Mouse (Mus musculus): ENCODE measurements at regions not wholly inside any gene's neighbourhood (a gene's known extent, or its start where the extent isn't known, plus 50 kb on each side); places are given as distances from the start of the nearest gene placed in this dataset.

DNA sequence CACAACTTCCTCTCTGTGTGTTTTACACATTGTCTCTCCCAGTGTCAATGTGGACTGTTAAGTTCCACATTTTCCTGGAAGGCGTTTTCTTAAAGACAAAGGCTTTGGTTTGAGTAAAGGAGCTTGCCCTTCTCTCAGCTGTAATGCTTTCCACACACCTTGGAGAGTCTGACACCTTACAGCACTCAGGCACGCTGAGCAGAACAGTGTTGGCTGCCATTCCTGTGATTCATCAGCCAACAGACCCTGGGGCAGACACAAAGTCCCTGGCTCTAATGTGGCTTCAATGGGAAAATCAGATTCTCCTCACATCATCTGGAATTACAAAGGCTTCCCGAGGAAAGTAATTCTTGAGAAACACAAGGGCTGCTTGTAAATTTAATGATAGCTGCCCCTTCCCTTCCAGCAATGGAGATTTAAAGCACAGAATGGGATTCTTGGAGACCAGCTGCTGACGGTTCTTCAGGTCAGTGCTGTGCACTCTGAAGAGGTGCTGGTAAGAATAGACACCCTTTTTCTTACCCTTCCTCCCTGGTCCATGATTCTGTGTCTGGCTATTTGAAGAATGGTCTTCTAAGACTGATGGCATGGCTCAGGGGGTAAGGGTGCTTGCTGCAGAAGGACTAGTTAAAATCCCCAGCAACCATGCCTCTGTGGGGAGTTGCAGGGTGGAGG is 468.4 kb upstream of the Nr2f2 start:
- no peak for DNase-seq (ENCODE audit: low spot score)

DNA sequence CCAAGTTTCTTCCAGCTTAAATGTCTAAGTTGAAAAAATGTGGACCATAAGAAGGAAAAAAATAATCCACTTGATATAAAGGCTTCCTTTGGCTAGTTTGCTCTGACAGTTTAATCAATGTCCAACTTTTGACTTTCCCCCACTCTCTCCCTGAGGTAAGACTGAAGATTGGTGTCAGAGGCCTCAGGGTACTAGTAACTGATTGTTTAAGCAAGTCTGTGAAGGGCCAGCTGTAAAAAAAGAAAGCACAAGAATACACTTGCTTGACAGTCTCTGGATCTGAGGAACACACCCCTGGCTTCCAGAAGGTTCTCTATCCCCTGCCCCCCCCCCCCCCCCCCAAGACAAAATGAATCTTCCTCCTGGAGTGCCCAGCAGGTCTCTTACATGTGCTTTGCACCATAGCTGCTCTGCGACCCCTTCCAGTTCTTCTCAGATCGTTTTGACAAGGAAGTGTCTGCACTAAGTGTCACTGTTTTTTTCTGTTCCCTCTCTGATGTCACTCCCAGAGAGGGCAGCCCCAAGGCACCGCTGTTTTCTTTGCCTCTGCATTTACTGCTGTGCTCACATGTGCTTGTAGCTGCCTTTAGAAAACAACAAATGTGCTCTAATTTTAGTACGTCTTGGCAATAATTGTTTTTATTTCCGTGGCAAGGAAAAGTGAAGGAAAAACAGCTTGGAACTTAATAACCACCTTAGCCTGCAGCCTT is 462.1 kb upstream of the Nr2f2 start:
- no peak for DNase-seq (ENCODE audit: low spot score)

DNA sequence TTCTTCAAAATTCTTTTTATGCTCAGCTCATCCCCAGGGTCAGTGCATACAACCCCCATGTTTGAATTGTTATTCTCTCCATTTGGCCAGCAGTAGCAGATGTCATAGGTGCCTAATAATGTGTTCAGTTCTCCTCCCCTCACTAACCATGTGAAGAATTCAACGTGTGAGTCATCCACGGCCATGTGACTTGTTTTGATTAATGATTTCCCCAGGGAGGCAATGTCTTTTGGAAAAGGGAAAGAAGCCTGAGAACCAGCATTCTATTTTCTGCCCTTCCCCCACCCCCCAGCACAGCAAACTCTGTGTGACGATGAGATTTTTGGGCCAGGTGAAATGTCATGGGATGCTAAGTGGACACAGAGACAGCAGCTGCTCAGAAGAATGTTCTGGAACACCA is 459.5 kb upstream of the Nr2f2 start:
- no peak for DNase-seq (ENCODE audit: low spot score)

DNA sequence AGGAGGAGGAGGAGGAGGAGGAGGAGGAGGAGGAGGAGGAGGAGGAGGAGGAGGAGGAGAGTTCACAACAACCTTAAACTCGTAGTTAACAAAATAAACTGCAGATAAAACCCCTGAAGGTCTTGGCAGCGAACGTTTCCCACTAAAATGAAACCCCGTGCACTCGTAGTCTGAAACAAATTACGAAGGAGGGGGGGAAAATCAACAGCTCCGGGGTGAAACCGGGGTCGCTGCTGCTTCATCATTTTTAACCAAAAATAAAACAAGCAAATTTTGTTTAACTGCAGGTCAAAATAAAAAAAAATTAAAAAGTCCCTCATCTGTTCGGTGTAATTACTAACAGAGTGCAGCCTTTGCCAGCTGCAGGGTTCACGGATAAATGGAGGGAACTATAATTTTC is 456.5 kb upstream of the Nr2f2 start:
- no peak for DNase-seq (ENCODE audit: low spot score)

DNA sequence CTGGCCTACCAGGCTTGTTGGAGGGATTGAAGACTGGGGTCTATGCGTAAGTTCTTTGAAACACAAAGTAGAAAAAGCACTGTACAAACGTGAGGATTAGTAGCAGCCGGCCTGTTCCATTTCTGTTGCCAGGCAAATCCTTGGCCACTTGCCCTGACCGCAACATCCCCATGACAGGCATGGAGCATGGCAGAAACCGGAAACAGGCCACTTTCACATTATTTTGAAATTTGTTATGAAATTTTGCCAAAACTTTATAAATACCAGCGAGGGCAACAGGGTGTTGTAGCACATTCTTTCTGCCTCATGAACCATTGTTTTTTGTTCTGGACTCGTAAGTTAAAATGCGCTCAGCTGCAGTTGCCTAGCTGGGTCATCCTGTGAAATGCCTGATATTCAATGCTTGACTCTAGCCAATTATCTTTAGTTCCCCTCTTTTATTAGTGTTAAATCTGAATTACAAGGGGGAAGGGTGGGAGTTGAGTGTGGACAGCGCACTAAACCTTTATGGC is 455.8 kb upstream of the Nr2f2 start:
- no peak for DNase-seq (ENCODE audit: low spot score)

DNA sequence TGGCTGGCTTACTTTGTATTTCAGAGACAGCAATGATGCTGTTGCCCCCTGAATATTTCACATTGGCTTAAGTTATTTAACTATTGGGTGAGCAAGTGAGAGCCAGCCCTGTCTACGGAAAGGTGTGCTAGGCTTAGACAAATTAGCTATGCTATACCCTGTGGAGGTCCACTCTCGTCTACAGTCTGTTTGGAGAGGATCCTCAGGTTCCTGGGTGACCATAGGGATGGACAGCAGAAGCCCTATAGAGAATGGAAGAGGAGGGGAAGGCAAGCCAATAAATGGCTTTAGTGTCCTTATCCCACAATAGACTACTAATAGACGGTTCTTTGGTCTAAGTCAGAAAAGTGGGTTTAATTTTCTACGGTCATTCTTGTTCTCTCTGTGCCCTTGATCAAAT is 455.3 kb upstream of the Nr2f2 start:
- DNase-seq (ENCODE audit: low spot score): no peak

DNA sequence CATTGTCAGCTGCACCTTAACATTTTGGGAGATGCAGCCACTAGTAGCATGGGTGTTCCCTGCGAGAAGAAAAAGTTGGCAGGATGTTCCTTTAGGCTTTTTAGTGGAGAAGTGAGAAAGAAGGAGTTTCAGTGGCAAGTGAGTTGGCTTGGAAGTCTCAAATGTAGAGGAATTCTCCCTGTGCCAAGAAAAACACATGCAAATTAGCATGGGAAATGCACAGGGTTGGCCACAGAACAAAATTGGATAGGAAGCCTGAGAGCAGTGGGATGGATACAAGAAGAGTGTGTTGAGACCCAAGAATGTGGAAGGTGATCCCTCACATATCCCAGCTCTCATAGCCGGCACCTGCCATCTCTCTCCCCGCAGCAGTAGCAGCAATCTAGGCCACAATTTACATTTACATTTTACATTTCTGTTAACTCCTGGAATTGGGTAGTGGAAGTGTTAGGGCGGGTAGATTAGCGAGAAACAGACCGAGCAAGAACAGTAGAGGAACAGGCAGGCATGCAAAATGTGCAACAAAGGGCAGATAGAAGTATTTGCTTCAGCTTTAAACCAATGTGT is 450.9 kb upstream of the Nr2f2 start:
- no peak for DNase-seq (ENCODE audit: low spot score)

DNA sequence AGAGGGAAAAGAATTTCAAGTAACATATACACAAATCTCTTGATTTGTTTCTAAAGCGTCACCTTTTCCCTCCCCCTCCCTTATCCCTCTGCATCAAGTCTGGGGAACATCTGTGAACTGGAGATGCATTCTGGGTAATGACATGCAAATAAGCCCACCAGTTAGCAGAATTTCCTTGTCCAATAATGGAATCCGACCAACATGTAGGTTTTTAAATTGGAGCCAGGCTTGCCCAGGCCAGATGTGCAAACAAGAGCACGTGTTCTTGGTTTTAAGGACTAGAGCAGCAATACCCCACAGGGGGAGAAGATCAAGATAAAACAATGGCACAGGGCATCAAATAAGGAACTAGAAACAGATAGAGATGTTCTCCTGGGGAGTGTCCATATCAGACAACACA is 447.9 kb upstream of the Nr2f2 start:
- no peak for DNase-seq (ENCODE audit: low spot score)

DNA sequence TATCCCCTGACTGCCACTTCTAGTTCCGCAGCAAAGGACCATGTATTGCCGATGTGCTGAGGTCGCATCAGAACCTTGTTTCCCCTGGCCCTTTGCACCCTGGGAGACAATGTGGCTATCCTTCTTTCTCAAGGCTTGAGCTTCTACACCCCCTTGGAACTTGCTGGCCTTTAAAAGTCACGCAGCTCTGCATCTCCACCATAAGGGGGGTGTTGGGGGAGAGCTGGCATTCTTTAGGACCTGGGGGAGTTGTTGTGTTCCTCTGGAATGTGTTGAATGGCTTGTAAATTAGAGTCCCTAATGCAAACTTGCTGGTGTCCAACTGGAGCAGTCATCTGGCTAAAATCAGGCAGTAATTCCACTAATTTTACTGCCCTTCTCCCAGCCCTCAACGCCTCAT is 446.6 kb upstream of the Nr2f2 start:
- DNase-seq (ENCODE audit: low spot score): no peak

DNA sequence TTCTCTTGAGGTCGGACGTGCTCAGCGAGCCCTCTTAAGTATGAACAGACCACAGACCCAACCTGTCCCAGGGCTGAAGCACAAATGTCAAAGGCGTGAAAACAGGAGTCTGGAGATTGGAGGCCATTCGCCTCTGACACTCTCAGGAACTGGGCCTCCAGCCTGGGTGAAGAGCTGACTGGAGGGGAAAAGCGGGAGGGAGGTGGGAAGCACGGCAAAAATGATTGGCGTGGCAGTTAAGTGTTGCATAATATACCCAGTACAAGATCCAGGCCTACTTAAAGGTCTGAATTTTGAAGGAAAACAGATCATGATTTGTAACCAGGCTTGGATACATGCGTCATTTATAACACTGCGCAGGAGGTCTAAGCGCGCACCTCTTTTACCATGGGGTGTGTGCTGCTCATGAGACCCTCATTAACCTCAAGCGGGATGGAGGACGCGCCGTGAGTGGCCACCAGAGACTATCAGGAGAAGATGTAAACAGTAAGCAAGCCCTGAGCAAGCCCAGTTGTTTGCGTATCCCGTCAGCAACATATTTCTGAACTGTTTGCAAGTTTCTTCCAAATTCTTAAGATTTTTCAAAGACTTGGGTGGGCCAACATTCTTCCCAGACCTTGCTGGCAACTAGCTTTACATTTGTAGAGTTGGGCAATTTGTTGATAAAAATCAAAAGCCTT is 444.0 kb upstream of the Nr2f2 start:
- DNase-seq (ENCODE audit: low spot score): no peak

DNA sequence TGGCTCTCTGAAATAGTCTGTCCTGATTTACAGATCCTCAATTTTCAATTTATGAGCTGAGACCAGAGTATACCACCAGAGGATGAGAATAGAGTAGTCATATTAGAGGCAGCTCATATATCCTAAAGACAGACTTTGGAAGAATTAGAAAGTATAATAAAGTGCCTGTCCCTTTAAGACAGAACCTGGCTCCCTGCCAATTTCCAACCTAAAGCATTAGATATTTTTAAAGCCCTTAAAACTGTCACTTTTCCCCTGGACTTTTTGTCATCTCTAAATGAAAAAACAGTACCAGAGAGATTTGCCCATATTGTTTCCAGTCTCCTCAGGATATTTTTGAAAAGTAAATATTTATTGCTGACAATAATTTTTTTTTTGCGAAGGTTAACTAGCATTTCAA is 437.7 kb upstream of the Nr2f2 start:
- no peak for DNase-seq (ENCODE audit: low spot score)

DNA sequence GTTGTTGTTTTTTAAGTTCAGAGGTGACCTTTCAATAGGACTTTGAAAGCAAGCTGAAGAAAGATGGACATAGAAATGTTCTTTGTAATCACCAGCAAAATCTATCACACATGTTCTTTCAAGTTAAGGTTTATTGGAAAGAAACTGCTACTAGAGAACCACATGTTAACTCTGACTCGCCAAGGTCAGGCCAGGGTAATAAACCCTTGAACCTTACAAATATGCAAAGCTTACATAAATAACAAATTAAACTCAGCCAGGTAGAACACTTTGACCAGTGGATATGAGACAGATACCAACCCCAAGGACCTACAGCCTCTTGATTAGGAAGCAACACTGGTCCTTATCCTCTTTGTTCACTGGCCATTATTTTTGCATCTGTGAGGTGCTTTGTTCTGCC is 433.4 kb upstream of the Nr2f2 start:
- no peak for DNase-seq (ENCODE audit: low spot score)

DNA sequence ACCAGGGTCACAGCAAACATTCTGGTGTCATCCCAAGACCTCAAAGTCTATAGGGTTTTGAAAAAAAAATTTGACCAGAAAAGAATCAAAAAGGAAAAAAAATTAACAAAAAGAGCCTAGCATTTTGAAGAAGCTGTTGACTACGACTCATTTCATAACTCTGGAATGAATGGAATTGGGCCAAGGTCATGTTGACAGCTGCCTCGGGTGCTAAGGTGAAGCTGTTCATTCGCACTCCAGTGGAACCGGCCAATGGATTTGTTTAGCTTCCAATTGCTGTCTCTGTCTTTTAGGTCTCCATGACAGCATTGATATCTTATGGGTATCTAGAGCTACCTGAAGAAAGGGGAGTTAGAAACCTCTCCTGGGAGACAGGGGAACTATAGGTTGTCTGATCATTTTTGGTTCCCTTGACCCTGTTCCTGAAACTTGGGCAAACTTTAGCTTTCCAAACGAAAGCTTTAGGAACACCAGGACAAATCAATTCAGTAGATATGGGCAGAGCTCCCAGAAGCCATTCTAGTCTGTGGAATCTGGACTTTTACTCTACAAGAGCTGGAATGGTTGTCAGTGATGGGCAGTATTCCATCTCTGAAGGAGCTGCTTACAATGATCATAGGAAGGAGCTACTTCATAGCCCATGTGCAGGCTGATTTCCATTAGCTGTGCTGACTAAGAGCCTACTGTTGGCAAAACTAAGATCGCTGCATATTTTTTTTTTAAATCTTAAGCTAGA is 432.7 kb upstream of the Nr2f2 start:
- no peak for DNase-seq (ENCODE audit: low spot score)

DNA sequence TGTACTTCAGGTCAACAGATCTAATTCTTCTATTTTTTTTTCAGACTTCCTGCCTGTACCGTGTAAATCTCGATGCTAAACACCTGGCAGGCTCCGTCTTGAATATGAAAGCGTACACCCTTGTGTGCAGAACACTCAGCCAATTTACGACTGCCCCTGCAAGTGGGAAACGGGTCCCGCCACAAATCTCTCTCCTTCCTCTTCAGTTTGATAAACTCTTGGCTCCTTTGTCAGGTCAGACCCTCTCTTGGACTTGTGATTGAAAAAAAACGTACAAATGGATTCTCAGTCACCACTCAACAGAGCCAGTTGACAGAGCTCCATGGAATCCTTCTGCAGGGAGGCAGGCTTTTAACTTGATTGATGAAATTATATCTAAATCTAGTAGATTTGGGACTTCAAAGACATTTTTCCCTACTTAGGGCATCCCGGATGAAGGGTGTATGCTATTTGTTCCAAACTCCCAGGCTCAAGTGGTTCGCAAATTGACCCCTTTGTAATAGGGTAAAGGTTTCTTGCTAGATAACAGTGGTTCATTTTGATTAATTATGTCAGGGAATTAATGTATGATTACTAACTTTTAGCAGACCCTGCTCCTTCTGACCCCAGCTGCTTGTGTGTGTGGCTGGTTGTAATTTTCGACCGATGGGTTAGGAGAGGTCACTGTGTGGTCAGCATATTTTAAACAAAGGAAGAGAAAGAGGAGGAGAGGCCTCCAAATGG is 429.7 kb upstream of the Nr2f2 start:
- DNase-seq (ENCODE audit: low spot score): no peak

DNA sequence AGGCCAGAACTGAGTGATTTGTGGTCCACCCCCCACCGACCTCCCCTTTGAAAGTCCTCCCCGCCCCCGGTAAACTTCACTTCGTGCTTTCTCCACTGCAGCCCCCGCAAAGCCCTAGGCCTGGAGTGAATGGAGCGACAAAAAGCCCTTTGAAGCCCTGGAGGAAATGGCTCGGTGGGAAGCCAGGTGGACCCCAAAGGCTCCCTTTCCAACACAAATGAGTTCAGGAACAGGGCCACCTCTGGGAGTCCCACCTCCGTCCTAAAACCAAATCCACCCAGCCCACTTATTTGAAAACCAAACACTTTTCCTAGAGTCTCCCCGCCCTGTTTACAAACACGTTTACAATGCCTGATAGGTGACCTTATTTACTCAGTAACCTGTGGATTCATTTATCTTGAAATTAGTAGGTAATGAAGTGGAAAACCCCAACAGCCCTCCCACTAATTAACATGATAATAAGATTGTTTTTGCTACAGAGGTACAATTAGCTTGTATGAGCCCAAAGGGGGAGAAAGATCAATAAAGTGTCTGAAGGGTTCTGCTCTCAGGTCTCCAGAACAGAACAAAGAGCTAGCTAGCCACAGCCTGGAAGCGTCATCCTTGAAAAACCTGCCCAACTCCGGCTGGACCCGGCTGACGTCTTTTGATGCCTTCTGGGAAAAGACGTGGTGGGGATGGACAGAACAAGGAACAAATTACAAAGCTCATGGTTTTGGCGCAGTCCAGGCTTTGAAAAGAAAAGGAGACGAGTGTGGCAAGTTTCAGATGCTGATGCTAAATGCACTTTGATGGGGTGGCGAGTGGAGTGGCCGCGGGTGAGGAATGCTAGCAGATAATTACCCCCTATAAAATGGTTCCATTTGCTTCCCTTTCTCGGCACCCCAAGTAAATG is 422.6 kb upstream of the Nr2f2 start:
- DNase-seq (ENCODE audit: low spot score): no peak

DNA sequence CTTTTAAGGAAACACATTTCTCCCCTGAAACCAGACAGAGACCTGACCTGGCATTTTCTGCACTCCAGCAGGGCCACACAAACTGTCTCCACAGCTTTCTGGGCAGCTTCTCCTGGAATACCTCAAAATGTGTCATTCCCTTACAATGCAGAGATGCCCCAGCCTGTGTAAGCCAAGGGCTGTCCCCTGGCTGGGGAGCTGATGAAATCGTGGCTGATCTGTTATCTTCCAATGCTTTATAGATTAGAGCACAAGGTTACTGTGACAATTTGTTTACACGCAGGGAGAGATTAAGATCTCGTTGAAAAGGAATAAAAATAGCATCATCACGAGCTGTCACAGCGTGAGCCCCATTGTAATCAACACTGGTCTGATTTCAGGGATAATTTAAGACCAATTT is 421.4 kb upstream of the Nr2f2 start:
- no peak for DNase-seq (ENCODE audit: low spot score)

DNA sequence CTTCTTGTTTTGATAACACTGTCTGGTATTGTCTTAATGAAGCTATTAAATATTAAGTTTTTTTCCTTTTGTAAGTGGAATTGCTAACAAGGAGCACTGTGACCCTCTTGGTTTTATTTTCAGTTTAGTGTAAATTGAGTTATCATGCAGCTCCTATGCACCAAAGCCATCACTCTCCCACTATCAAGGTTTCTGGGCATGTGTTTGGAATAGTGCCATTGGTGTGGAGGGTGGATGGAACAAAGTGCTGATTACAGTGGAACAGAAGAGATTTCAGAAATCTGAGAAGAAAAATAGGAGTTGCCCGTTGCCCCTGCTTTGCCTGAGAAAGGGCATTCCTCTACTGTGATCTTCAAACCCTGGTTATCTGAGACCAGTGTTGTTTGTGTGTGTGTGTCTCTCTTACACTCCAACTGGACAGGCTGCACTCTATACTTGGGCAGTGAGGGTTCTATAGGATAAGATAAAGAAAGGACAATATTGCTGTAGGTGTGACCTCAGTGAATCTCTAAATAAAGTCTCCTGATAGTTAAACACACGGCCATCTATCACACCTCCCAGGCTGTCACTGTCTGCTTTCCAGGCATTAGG is 414.3 kb upstream of the Nr2f2 start:
- no peak for DNase-seq (ENCODE audit: low spot score)

DNA sequence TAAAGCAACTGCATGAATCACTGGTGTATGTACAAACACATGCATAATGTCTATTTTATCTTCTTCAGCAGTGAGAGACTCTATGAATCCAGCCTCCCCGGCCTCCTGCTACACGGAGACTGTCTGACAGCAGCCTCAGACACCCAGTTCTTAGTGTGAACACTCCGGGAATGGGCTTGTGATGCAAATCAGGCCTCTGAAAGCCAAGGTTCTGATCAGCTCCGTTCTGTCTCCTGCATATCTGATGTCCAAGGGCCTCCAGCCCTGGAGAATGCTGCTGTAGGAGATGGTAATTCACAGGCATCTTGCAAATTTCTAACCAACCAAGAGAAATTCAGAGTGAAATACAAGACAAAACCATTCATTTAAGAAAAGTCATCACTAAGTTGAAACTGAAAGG is 411.2 kb upstream of the Nr2f2 start:
- DNase-seq (ENCODE audit: low spot score): no peak

DNA sequence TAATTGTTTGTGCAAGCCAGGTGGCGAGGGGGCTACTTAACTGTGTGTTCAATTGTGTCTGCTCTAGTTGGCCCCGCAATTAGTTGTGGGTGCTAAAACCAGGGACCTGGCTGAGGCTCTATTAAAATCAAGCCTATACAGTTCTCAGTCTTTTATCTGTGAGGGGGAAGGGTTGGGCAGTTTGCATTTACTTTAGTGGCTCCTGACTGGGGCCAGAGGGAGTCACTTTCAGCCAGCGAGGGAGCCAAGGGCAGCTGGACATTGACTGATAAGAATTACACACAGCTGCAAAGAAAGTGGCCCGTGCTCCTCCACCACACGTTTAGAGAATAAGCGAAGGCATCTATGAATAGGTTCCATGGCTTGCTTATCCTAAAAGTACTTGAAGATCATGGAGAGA is 403.1 kb upstream of the Nr2f2 start:
- no peak for DNase-seq (ENCODE audit: low spot score)

DNA sequence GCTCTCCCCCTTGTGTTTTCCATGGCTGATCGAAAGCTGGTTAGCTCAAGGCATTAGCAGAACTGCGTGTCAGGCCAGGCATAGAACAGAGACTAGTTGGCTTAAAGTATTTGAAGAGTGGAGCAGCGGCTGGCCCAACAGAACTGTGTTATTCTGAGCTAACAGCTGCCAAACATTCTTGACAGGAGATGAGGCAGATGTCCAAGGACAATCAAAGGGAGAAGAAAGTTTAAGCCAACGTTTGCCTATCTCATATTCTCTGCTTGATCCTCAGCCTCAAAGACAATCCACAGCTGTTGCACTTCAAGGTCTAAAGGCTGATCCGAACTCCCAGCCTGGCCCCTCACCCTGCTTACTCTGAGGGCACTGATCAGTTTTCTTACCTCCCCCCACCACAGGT is 401.2 kb upstream of the Nr2f2 start:
- DNase-seq (ENCODE audit: low spot score): no peak
